Mouse (Mus musculus) central nervous system, embryonic 14 days (tissue): Measurements from ENCODE around the gene Pole2. TPM values are rescaled to one million over a fixed set of nuclear protein-coding genes. Genes with fewer than 3 reads are reported as not detected.

ENCODE experiments used
- polyA plus RNA-seq: library from polyadenylated mRNA; depleted of rRNA; stranded (reverse); fragments of >200 nt; gene quantifications from 2 replicates; pipeline ENCODE4 v1.2.3, GENCODE M21; 2012; rRNA removed

The Pole2 gene
- 13.2 and 14.2 TPM in 2 replicates for polyA plus RNA-seq

GRCm38 (mm10) chr12:69227776-69228466 is at the start of gene Pole2:
TSS of gene Pole2 (minus strand) at chr12:69228195.

GRCm38 (mm10) chr12:69240876-69241275 is 12.9 kb upstream of the Pole2 start, which contains the start of gene Klhdc1:
TSS of gene Klhdc1 (plus strand) at chr12:69241176.

GRCm38 (mm10) chr12:69204052-69204833 is 23.8 kb downstream of the Pole2 start, which contains the start of gene Gm49384:
TSS of gene Gm49384 (minus strand) at chr12:69204267.

GRCm38 (mm10) chr12:69198164-69198535 is 29.8 kb downstream of the Pole2 start, which contains the start of gene Dnaaf2:
TSS of gene Dnaaf2 (minus strand) at chr12:69198429.

GRCm38 (mm10) chr12:69196444-69197377 is 31.3 kb downstream of the Pole2 start, which contains the start of gene Gm49383:
TSS of gene Gm49383 (minus strand) at chr12:69197104.

GRCm38 (mm10) chr12:69183583-69184308 is 44.2 kb downstream of the Pole2 start, which contains the start of the genes Rpl36al and Mgat2:
TSS of gene Rpl36al (minus strand) at chr12:69184083.
TSS of gene Mgat2 (plus strand) at chr12:69184157.

GRCm38 (mm10) chr12:69168461-69169106 is 59.4 kb downstream of the Pole2 start, which contains the start of gene Lrr1:
TSS of gene Lrr1 (plus strand) at chr12:69168814.

GRCm38 (mm10) chr12:69158765-69159577 is 69.0 kb downstream of the Pole2 start, which contains the start of gene Rps29:
TSS of gene Rps29 (minus strand) at chr12:69159186.

Other genes starting within 250 kb of the Pole2 start
- gene Rps29, start 69.0 kb downstream of the Pole2 start, polyA plus RNA-seq = 1,832 and 1,852 TPM in 2 replicates
- 7.5 and 9.5 TPM in 2 replicates for gene Lrr1, start 59.4 kb downstream of the Pole2 start, polyA plus RNA-seq
- gene Rpl36al, start 44.1 kb downstream of the Pole2 start, polyA plus RNA-seq = 439 and 444 TPM in 2 replicates
- gene Mgat2, start 44.0 kb downstream of the Pole2 start, polyA plus RNA-seq = 19.0 and 20.9 TPM in 2 replicates
- gene Gm49383, start 31.1 kb downstream of the Pole2 start, polyA plus RNA-seq = 5.6 and 6.8 TPM in 2 replicates
- gene Dnaaf2, start 29.8 kb downstream of the Pole2 start, polyA plus RNA-seq = 4.4 and 5.1 TPM in 2 replicates
- gene Gm49384, start 23.9 kb downstream of the Pole2 start, polyA plus RNA-seq = 9.1 and 10.4 TPM in 2 replicates
- 3.2 and 7.1 TPM in 2 replicates for gene Klhdc1, start 13.0 kb upstream of the Pole2 start, polyA plus RNA-seq
- gene Klhdc2, start 68.5 kb upstream of the Pole2 start, polyA plus RNA-seq = 173 and 195 TPM in 2 replicates
- 37.7 and 37.8 TPM in 2 replicates for gene Nemf, start 129.0 kb upstream of the Pole2 start, polyA plus RNA-seq
- gene Arf6, start 144.0 kb upstream of the Pole2 start, polyA plus RNA-seq = 65.7 and 69.5 TPM in 2 replicates
- gene Gm9887, start 144.3 kb upstream of the Pole2 start, polyA plus RNA-seq = 0.20 and 0.26 TPM in 2 replicates